Mouse (Mus musculus): ENCODE results near the gene Zfp629. TPM values are rescaled to one million over a fixed set of nuclear protein-coding genes. Genes with fewer than 3 reads are reported as not detected.
A peak's percentile ranks its signal among the peaks of the same experiment; 100 is the strongest.

Gene Zfp629
- total RNA-seq, 2 experiments from 2014 or later = 32.4 to 35.1 TPM

- intact Hi-C loops (cut with DNase I) = loop anchor here (5.0 kb wide), 1 partner anchor 90 kb away; the partner anchor contains the start of gene Bcl7c
- no peak for DNase-seq
These were observed 1.3 kb upstream of the Zfp629 start for GRCm38 (mm10) chr7:127616881-127617280.

GRCm38 (mm10) chr7:127616336-127616735 lies 739 bp upstream of the Zfp629 start:
- intact Hi-C loops (cut with DNase I) = loop anchor here (5.0 kb wide), 1 partner anchor 91 kb away; the partner anchor contains the start of gene Bcl7c
- no peak for DNase-seq

GRCm38 (mm10) chr7:127614511-127614890 lies 1.1 kb downstream of the Zfp629 start:
- intact Hi-C loops (cut with DNase I) = loop anchor here (1.0 to 5.0 kb wide), 2 partner anchors 23 to 133 kb away; no protein-coding TSS in a partner anchor
- DNase-seq = peak; percentile 75 to 78

- DNase-seq = peak in 1 of 2 experiments; percentile 31
- intact Hi-C loops (cut with DNase I) = loop anchor here (1.0 to 5.0 kb wide), 2 partner anchors 23 to 133 kb away; no protein-coding TSS in a partner anchor
These were observed 1.5 kb downstream of the Zfp629 start for GRCm38 (mm10) chr7:127614091-127614490.

GRCm38 (mm10) chr7:127613501-127613900 lies 2.1 kb downstream of the Zfp629 start:
- DNase-seq = peak; percentile 27 to 37
- intact Hi-C loops (cut with DNase I) = loop anchor here (5.0 kb wide), 1 partner anchor 134 kb away; no protein-coding TSS in a partner anchor

DNA sequence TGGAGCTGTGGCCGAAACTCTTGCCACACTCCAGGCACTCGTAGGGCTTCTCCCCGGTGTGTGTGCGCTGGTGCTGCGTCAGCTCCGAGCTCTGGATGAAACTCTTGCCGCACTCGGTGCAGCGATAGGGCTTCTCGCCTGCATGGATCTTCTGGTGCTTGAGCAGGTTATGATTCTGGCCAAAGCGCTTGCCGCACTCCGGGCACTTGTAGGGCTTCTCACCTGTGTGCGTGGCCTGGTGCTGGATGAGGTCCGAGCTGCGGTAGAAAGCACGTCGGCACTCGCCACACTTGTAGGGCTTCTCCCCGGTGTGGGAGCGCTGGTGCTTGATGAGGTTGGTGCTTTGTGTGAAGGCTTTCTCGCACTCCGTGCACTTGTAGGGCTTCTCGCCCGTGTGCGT lies 4.0 kb downstream of the Zfp629 start:
- intact Hi-C loops (cut with DNase I) = loop anchor here (5.0 kb wide), 1 partner anchor 136 kb away; no protein-coding TSS in a partner anchor

DNA sequence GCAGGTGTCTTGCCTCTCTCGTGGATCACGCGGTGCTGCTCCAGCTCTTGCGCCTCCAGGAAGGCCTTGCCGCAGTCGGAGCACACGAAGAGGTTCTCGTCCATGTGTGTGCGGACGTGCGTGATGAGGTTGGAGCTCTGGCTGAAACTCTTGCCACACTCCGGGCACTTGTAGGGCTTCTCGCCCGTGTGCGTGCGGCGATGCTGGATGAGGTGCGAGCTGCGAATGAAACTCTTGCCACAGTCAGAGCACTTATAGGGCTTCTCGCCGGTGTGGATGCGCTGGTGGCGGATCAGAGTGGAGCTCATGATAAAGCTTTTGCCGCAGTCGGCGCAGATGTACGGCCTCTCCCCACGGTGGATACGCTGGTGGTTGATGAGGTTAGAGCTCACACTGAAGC lies 4.6 kb downstream of the Zfp629 start:
- no peak for DNase-seq
- intact Hi-C loops (cut with DNase I) = loop anchor here (5.0 kb wide), 1 partner anchor 136 kb away; no protein-coding TSS in a partner anchor

More for the DNA sequence above, 4.0 kb downstream of the Zfp629 start:
- no peak for DNase-seq

GRCm38 (mm10) chr7:127607150-127607549 lies 8.4 kb downstream of the Zfp629 start:
- no peak for DNase-seq
- intact Hi-C loops (cut with DNase I) = no loop called here

- intact Hi-C loops (cut with DNase I) = no loop called here
- no peak for DNase-seq
These were observed 11.3 kb downstream of the Zfp629 start for GRCm38 (mm10) chr7:127604256-127604655.

GRCm38 (mm10) chr7:127602903-127603302 lies 12.7 kb downstream of the Zfp629 start:
- DNase-seq = no peak
- intact Hi-C loops (cut with DNase I) = no loop called here

- intact Hi-C loops (cut with DNase I) = no loop called here
- DNase-seq = no peak
These were observed 13.9 kb downstream of the Zfp629 start for GRCm38 (mm10) chr7:127601735-127602134.

DNA sequence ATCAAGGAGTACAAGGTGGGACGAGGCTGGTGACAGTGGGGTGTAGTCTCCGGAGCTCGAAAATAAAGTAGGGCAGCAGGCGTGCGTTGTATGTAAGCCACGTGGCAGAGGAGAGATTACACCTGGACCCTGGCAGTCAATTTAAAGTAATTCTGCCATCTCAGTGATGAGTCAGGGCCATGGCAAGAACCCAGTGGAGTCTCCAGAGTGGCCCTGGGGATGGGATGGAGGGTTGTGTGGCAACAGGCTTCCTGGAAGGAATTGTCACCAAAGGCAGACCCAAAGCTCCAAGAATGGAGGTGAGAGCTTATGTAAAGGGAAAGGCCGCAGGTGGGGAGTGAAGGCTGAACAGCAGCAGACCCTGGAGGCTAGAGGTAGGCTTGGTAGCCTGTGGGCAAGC lies 15.0 kb downstream of the Zfp629 start:
- DNase-seq = no peak
- intact Hi-C loops (cut with DNase I) = no loop called here

GRCm38 (mm10) chr7:127596747-127597146 lies 18.9 kb downstream of the Zfp629 start:
- no peak for DNase-seq
- intact Hi-C loops (cut with DNase I) = no loop called here

DNA sequence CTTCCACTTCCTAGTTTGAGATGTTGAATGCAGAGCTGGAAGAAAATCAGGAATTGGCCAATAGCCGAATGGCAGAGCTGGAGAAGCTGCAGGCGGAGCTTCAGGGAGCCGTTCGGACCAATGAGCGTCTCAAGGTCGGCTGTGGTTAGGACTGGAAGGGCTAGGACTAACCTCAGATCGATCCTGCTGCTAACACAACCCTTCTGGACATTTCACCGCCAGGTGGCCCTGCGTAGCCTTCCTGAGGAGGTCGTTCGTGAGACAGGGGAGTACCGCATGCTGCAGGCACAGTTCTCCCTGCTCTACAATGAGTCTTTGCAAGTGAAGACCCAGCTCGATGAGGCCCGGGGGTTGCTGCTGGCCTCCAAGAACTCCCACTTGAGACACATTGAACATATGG lies 23.0 kb downstream of the Zfp629 start:
- DNase-seq = no peak
- intact Hi-C loops (cut with DNase I) = no loop called here

GRCm38 (mm10) chr7:127591108-127591507 lies 24.5 kb downstream of the Zfp629 start:
- peak; percentile 24 to 38 for DNase-seq
- intact Hi-C loops (cut with DNase I) = no loop called here

DNA sequence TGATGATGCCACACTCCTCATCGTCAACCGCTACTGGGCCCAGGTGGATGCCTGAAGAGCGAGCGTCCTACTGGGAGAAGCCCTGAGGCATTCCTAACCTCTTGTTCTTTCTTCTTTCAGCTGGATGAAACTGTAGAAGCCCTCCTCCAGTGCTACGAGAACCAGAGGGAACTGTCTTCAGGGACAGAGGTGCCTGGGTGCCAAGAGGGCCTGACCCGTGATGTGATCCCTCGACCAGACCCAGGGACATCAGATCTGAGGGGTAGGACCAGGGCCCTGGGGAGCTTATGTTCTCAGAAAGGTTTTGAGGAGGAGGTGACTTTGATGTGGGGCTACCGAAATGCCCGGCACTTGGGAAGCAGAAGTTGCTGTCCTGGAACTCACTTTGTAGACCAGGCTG lies 26.0 kb downstream of the Zfp629 start:
- no peak for DNase-seq
- intact Hi-C loops (cut with DNase I) = no loop called here

- DNase-seq = no peak
- intact Hi-C loops (cut with DNase I) = no loop called here
These were observed 26.7 kb downstream of the Zfp629 start for GRCm38 (mm10) chr7:127588901-127589300.

DNA sequence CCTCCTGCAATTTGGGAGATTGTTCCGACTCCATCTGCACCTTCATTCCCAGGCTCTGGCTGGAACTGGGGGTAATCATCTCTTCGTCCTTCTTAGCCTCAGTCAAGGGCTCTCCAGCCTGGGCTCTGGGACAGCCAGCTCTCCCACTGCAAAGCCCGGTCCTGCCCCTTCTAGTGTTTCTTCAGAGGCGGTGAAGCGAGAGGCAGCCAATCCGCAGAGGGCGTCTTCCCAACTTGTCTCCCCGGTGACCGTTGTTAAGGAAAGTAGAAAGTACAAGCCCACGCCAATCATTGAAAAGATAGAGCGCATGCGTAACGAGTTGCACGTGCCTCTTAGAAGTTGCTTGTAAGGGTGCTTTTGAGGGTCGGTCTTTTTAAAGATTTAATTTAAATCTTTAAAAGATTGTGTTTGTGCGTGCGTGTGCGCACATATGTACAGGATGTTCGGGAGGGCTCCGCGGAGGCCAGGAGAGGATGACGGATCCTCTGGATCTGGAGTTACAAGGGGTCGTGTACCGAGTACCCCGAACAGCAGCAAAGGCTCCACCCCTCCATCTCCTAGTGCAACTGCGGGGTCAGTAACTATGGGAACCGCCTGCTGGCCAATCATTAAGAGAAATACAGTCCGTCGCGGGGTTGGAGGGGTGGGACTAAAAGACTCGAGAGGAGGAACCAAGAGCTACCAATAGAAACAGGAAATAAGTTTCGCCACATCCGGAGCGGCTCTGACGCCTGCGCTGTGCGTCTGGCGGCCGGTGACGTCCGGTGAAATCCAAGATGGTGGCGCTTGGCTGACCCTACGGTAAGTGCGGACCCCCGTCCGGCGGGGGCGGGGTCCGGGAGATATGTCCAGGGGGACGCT lies 27.4 kb downstream of the Zfp629 start, which contains the start of the genes Ccdc189 and Rnf40:
Ccdc189 (minus strand) TSS at position 585 of the 861 bp plus-strand sequence.
Rnf40 (plus strand) TSS at position 757 of the 861 bp plus-strand sequence.
- intact Hi-C loops (cut with DNase I) = no loop called here

GRCm38 (mm10) chr7:127587196-127587595 lies 28.4 kb downstream of the Zfp629 start:
- intact Hi-C loops (cut with DNase I) = no loop called here
- no peak for DNase-seq

More for the DNA sequence above, 27.4 kb downstream of the Zfp629 start, which contains the start of the genes Ccdc189 and Rnf40:
- peak; percentile 96 for DNase-seq

DNA sequence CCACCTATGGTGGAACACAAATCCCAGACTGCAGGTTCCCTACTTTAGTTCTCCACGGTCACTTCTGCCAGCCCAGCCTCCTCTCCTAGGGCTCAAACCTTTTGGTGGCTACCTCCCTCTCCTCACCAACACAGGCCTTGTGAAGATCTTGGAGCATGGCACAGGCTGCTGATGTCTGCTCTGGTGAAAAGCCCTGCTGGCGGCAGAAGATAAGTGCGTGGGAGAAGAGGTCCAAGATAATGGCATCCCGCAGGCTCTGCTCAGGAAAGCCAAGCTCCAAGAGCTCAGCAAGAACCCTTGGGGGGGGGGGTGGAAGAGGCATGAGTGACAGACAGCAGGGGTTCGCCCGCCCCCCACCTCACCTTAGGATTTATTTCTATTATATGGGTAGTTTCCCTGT lies 29.4 kb downstream of the Zfp629 start:
- no peak for DNase-seq
- intact Hi-C loops (cut with DNase I) = no loop called here

- DNase-seq = no peak
- intact Hi-C loops (cut with DNase I) = no loop called here
These were observed 30.6 kb downstream of the Zfp629 start for GRCm38 (mm10) chr7:127585031-127585430.

GRCm38 (mm10) chr7:127583260-127583659 lies 32.3 kb downstream of the Zfp629 start:
- intact Hi-C loops (cut with DNase I) = no loop called here

More at GRCm38 (mm10) chr7:127583260-127583659, 32.3 kb downstream of the Zfp629 start:
- no peak for DNase-seq
